Mouse (Mus musculus) hindlimb bud, embryonic 11.5 days (tissue): Measurements from ENCODE around the gene St13.

Experiments
- DNase-seq: peaks from one replicate; pipeline ENCODE4 v3.0.0-alpha.2; 2012; ENCODE audit warnings: low read depth, low spot score; ENCODE audit errors: extremely low spot score

St13 gene

GRCm38 (mm10) chr15:81366241-81366640 is 33.6 kb downstream of the St13 start:
- DNase-seq = no peak

- DNase-seq = no peak
These were observed 34.6 kb downstream of the St13 start for GRCm38 (mm10) chr15:81365246-81365645.

GRCm38 (mm10) chr15:81364271-81364670 is 35.6 kb downstream of the St13 start:
- DNase-seq = no peak

- DNase-seq = no peak
These were observed 37.4 kb downstream of the St13 start for GRCm38 (mm10) chr15:81362501-81362900.

GRCm38 (mm10) chr15:81361417-81362015 is 38.4 kb downstream of the St13 start:
- DNase-seq = no peak

- DNase-seq = no peak
These were observed 38.9 kb downstream of the St13 start for GRCm38 (mm10) chr15:81361022-81361404.

- DNase-seq = peak; percentile 89
These were observed 39.4 kb downstream of the St13 start, which contains the start of gene Slc25a17 for GRCm38 (mm10) chr15:81360345-81361021. TSS of gene Slc25a17 (minus strand) at chr15:81360812.

- no peak for DNase-seq
These were observed 40.5 kb downstream of the St13 start for GRCm38 (mm10) chr15:81359421-81359820.

GRCm38 (mm10) chr15:81358943-81359342 is 40.9 kb downstream of the St13 start:
- no peak for DNase-seq

- DNase-seq = no peak
These were observed 42.9 kb downstream of the St13 start for GRCm38 (mm10) chr15:81356946-81357345.

- peak; percentile 63 for DNase-seq
These were observed 44.6 kb downstream of the St13 start for GRCm38 (mm10) chr15:81355146-81355761.

- DNase-seq = no peak
These were observed 47.2 kb downstream of the St13 start for GRCm38 (mm10) chr15:81352638-81353037.

GRCm38 (mm10) chr15:81350401-81350800 is 49.5 kb downstream of the St13 start:
- DNase-seq = no peak

- DNase-seq = no peak
These were observed 51.5 kb downstream of the St13 start for GRCm38 (mm10) chr15:81348366-81348765.

GRCm38 (mm10) chr15:81347466-81347865 is 52.4 kb downstream of the St13 start:
- no peak for DNase-seq

GRCm38 (mm10) chr15:81341426-81341825 is 58.5 kb downstream of the St13 start:
- no peak for DNase-seq

GRCm38 (mm10) chr15:81339158-81339557 is 60.7 kb downstream of the St13 start:
- DNase-seq = no peak

GRCm38 (mm10) chr15:81336466-81336865 is 63.4 kb downstream of the St13 start:
- no peak for DNase-seq

GRCm38 (mm10) chr15:81332517-81332916 is 67.4 kb downstream of the St13 start:
- DNase-seq = no peak

- DNase-seq = no peak
These were observed 69.0 kb downstream of the St13 start for GRCm38 (mm10) chr15:81330816-81331433.

- peak; percentile 30 for DNase-seq
These were observed 70.0 kb downstream of the St13 start for GRCm38 (mm10) chr15:81329721-81330369.
